Mouse (Mus musculus): ENCODE data around the gene Rnf6.

DNA sequence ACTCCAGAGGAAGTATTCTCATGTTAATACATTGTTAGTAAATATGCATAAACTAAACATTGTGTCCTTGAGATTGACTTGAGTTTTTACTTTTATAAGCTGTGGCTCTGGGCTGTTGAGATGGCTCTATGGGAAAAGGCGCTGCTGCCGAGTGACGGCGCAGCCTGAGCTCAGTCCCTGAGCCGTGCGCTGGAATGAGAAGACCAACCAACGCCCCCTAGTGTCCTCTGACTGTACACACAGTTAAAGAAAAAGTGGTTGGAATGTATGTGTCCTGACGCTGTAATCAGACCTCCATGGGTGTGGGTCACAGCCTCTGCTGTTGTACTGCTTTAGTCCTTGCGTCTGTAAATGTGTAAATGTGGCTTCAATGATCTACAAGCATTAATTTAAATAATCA, 38.6 kb upstream of the Rnf6 start:
- TF ChIP-seq CTCF (conservative IDR thresholded peaks at IDR 0.05; ENCODE audit: insufficient read depth, insufficient read length, low read depth, low read length) (peak; percentile 72), POLR2A (IDR thresholded peaks at IDR 0.05; ENCODE audit: low read depth, low read length) (no peak)
